Mouse (Mus musculus) hindbrain, embryonic 12.5 days (tissue): Measurements from ENCODE around the gene Scn11a. TPM values are rescaled to one million over a fixed set of nuclear protein-coding genes. Genes with fewer than 3 reads are reported as not detected.

Source experiments
- ATAC-seq: fragments of 200-750 bp; cut with Nextera tagmentation; 2 replicates; pipeline ENCODE4 v1.8.0; 2017; ENCODE audit warnings: moderate TSS enrichment; ENCODE audit not compliant: low FRiP score
- H3K27ac ChIP-seq: fragments of 300-500 bp; sonication (generic); 2 replicates; pipeline ENCODE4 v1.5.1; 2016; ENCODE audit warnings: mild to moderate bottlenecking
- H3K27me3 ChIP-seq: fragments of 300-500 bp; sonication (generic); 2 replicates; pipeline ENCODE4 v1.6.1; 2016; ENCODE audit warnings: mild to moderate bottlenecking
- H3K36me3 ChIP-seq: fragments of 300-500 bp; sonication (generic); 2 replicates; pipeline ENCODE4 v1.6.1; 2016; ENCODE audit warnings: mild to moderate bottlenecking
- H3K4me1 ChIP-seq: fragments of 300-500 bp; sonication (generic); 2 replicates; pipeline ENCODE4 v1.6.1; 2016
- H3K4me2 ChIP-seq: fragments of 300-500 bp; sonication (generic); replicated peaks from 2 replicates; pipeline ENCODE4 v1.6.1; 2016; ENCODE audit warnings: mild to moderate bottlenecking
- H3K4me3 ChIP-seq: fragments of 300-500 bp; sonication (generic); 2 replicates; pipeline ENCODE4 v1.5.1; 2016; ENCODE audit warnings: mild to moderate bottlenecking
- H3K9ac ChIP-seq: fragments of 300-500 bp; sonication (generic); 2 replicates; pipeline ENCODE4 v1.6.1; 2016; ENCODE audit warnings: mild to moderate bottlenecking, moderate library complexity
- H3K9me3 ChIP-seq: fragments of 300-500 bp; sonication (generic); replicated peaks from 2 replicates; pipeline ENCODE4 v1.6.1; 2016; ENCODE audit warnings: mild to moderate bottlenecking
- whole genome bisulfite sequencing: fragments of 180-500 bp; shearing (Covaris S2); methylation state at CpG from one replicate; pipeline ENCODE4 v1.1.7; 2016; 5-methylcytosine and 5-hydroxymethylcytosine counted together
- polyA plus RNA-seq: library from polyadenylated mRNA; unstranded; fragments of >200 nt; fragmentation: Nextera tagmentation; extraction: Ambion mirVana; gene quantifications from 2 replicates; pipeline ENCODE4 v1.2.1, GENCODE M21; 2016

The Scn11a gene
- polyA plus RNA-seq, result 0.10 and 0.20 TPM in 2 replicates

DNA sequence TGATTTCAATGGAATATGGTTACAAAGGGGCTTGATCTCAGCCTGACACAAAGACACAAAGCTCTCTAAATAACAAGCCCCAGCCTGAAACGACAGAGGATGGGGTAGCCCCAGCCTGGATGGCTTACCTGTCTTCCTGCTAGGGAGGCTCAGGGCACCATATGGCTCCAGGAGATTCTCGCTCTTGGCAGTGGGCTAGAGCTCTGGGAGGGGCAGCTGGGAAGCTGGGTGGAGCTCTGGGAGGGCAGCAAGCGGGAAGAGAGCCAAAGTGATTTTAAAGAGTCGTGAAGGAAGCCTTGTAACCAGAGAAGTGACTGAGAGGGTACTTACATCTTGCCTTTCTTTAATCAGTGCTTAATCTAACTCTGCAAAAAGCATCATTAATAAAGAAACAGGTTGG lies at the start of gene Scn11a:
Scn11a (minus strand) TSS at position 160 of the 400 bp plus-strand sequence.
- WGBS, result 57% methylated on average over 4 of the region's 4 CpGs
- no peaks in the 10 kb centered on the region for H3K36me3 ChIP-seq
- H3K4me1 ChIP-seq, result no peaks in the 10 kb centered on the region
- ATAC-seq, result no peak
- no peak within 1 kb of the TSS for H3K27ac ChIP-seq
- H3K27me3 ChIP-seq, result no peaks in the 10 kb centered on the region
- no peak within 1 kb of the TSS for H3K9ac ChIP-seq
- no peaks in the 10 kb centered on the region for H3K9me3 ChIP-seq
- H3K4me2 ChIP-seq, result no peak within 1 kb of the TSS
- no peak within 1 kb of the TSS for H3K4me3 ChIP-seq

DNA sequence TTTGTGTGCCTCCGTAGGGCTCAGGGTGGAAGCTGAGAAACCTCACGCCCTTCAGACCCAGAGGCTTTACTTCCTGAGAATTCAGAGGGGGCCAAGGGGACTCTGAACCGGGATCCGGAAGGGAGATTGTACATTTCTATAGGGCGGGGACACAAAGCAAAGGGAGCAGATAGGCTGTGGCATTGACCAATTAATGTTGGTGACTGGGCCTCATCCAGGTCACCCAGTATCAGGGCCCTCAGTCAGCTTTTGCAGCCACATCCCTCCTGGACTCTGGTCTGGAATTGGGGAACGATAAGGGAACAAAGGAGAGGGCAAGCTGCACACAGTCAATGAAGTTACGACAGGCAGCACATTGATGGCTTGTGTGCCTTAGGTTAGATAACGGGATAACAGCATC lies 28.9 kb upstream of the Scn11a start:
- Histone ChIP-seq H3K4me2 (no peak overlapping the region), H3K9me3 (peaks cover 12% of the 10 kb centered on the region; the same call in 1 of the 2 replicates), H3K27me3 (no peaks in the 10 kb centered on the region), H3K9ac (no peak overlapping the region), H3K4me3 (no peak overlapping the region), H3K4me1 (peaks cover 9% of the 10 kb centered on the region), H3K27ac (no peak overlapping the region), H3K36me3 (no peaks in the 10 kb centered on the region)
- WGBS, result 66% methylated on average over 8 of the region's 8 CpGs
- no peak for ATAC-seq

DNA sequence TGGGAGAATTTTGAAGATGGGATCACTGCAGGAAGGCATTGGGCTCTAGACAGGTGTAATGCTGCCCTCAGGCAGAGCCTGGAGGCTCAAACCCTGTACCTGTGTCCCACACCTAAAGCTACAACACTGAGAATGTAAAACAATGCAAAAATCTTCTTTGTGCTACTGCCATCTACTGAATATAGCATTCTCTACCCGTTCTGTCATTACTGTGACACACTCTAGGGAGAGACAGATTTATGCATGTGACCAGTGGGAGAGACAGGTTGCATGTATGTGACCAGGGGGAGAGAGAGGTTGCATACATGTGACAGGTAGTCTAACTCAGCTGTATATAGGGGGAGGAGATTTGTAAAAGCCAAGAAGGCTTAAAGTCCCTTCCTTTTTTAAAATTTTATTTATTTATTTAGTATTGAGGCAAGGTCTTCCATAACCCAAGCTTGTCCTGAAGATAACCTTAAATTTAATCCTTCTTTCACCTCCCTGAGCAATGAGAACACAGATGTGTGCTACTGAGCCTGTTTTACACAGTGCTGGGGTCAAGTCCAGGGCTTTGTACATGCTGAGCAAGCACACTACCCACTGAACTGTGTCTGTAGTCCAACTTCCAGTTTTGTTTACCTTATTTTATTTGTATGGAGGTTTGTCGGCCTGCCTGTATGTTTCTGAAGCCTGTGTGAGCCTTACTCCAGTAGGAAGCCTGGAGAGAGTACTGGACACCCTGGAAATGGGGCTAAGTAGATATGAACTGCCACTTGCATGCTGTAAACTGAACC lies 28.0 kb upstream of the Scn11a start:
- no peaks in the 10 kb centered on the region for H3K36me3 ChIP-seq

DNA sequence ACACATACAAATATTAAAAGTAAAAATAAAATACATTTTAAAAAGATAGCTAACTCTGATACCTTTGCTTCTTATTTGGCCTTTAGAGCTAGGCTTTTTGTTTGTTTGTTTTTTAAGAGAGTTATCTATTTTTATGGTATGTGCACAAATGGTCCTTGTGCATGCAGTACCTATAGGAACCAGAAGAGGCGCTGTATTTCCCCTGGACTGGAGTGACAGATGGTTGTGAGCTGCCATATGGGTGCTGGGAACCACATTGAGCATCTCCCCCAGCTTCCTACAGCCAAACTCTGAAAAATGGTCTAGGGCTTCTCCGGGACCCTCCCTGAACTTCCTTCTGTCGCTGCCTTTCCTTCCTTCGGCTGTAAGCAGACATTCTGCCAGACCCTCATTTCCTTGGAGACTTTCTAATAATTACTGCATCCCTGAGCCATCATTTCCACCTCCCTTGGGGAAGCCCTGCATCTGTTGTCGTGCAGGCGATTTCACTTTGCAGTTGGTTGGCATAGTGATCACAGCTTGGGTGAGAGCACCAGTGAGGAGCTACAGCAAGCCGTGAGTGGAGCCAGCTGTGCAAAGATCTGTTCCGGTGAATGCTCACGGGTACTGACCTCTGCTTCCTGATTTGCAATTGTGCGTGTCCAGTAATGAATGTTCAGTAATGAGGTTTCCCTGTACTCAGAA lies 27.2 kb upstream of the Scn11a start:
- peak; percentile 78 for ATAC-seq
- 55% methylated on average over 10 of the region's 10 CpGs for WGBS
- H3K9me3 ChIP-seq, result 0 out of 2 replicates have a peak, but pooled peaks cover 6% of the 10 kb centered on the region
- no peaks in the 10 kb centered on the region for H3K27me3 ChIP-seq
- H3K9ac ChIP-seq, result no peak overlapping the region
- H3K36me3 ChIP-seq, result no peaks in the 10 kb centered on the region
- peaks cover 14% of the 10 kb centered on the region for H3K4me1 ChIP-seq
- H3K4me3 ChIP-seq, result no peak overlapping the region
- no peak overlapping the region for H3K27ac ChIP-seq
- no peak overlapping the region for H3K4me2 ChIP-seq

More for the DNA sequence above, 28.0 kb upstream of the Scn11a start:
- Histone ChIP-seq H3K27ac (no peak overlapping the region), H3K9me3 (peaks cover 12% of the 10 kb centered on the region; the same call in 1 of the 2 replicates), H3K4me1 (peaks cover 14% of the 10 kb centered on the region), H3K9ac (no peak overlapping the region), H3K4me2 (no peak overlapping the region), H3K4me3 (no peak overlapping the region), H3K27me3 (no peaks in the 10 kb centered on the region)
- peak; percentile 32; the same call in 1 of the 2 replicates for ATAC-seq
- WGBS, result 70% methylated on average over 2 of the region's 2 CpGs

DNA sequence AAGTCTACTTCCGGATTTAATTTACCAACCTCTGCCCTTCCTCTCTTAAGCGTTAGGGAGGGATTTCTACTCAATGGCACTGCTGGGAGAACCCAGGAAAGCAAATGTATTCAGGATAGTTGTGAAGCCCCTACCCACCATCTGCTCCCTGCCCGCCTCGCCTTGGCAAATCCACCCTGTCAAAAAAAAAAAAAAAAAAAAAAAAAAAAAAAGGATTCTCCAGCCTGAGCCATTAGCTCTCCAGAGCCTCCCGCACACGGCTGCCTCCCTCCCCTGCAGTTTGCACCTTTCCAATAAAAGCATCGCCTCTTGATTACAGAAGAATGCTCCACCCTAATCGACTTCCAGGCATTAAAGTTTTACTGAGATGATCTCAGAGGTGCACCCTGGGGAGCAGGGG lies 24.0 kb upstream of the Scn11a start:
- Histone ChIP-seq H3K9ac (no peak overlapping the region), H3K9me3 (no peaks in the 10 kb centered on the region)

DNA sequence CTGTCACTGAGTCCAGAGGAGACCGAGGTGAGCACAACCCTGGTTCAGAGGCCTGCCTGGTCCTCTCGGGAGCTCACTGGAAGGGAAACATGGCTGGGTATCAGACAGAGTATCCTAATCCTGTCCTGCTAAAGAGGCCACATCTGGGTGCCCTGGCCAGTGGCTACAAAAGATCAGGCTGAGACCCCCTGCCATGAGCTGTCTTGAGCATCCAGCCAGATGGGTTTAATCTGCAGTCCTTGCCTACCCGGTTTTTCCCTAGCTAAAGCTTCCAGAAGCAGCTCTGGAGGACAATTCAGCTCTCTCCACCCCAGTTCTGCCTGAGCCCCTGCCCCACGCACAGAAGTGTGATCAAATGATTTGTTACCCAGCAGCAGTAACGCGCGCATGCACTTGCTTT lies 23.4 kb upstream of the Scn11a start:
- Histone ChIP-seq H3K4me3 (no peak overlapping the region), H3K4me2 (no peak overlapping the region), H3K27ac (no peak overlapping the region), H3K27me3 (no peaks in the 10 kb centered on the region), H3K9ac (no peak overlapping the region), H3K4me1 (peaks cover 14% of the 10 kb centered on the region), H3K9me3 (no peaks in the 10 kb centered on the region), H3K36me3 (no peaks in the 10 kb centered on the region)
- 39% methylated on average over 7 of the region's 7 CpGs for WGBS
- no peak for ATAC-seq

More for the DNA sequence above, 24.0 kb upstream of the Scn11a start:
- H3K4me2 ChIP-seq, result no peak overlapping the region
- H3K27me3 ChIP-seq, result no peaks in the 10 kb centered on the region
- H3K4me3 ChIP-seq, result no peak overlapping the region
- WGBS, result 18% methylated on average over 8 of the region's 8 CpGs
- no peak for ATAC-seq
- peaks cover 14% of the 10 kb centered on the region for H3K4me1 ChIP-seq
- no peaks in the 10 kb centered on the region for H3K36me3 ChIP-seq
- no peak overlapping the region for H3K27ac ChIP-seq

DNA sequence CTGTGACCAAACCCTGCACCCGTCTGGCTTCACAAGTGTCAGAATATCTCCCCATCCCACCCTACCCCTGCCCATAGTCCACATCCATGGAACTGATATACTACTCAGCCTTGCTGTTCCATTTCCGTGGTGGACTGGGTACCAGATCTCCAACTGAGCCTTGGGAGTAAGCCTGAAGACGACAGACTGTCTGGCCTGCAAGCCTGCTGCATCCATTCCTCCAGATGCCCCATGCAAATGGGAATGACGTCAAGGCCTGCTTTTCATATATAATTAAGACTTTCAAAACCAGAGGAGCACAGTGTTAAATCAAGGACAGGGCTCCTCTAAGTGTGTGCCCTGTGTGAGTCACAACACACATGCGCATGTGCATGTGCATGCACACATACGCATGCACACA lies 21.9 kb upstream of the Scn11a start:
- H3K27me3 ChIP-seq, result no peaks in the 10 kb centered on the region; the same call in 1 of the 2 replicates
- no peak overlapping the region for H3K27ac ChIP-seq
- no peaks in the 10 kb centered on the region for H3K9me3 ChIP-seq
- H3K4me3 ChIP-seq, result no peak overlapping the region
- no peak for ATAC-seq
- no peak overlapping the region for H3K4me2 ChIP-seq
- no peak overlapping the region for H3K9ac ChIP-seq
- 70% methylated on average over 6 of the region's 6 CpGs for WGBS
- H3K36me3 ChIP-seq, result no peaks in the 10 kb centered on the region
- peaks cover 15% of the 10 kb centered on the region for H3K4me1 ChIP-seq

DNA sequence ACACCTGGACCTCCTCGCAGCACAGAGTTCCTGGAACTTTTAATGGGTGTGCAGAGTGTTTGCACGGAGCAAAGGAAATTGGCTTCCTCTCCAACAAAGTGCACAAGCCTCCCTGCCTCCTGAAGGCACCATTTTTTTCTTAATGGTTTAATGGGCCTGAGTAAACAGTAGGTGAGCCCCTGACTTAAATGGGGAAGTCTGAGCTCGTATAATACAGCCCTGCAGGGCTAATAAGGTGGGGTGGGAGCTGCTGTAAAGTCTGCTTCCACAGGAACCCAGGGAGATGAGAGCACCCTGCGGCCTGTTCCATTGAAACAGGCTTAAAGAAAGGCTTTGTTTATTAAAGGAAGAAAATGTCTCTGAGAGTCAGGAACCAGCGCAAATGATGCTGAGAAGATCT lies 19.5 kb upstream of the Scn11a start:
- no peak for ATAC-seq
- H3K4me1 ChIP-seq, result peaks cover 18% of the 10 kb centered on the region
- no peak overlapping the region for H3K4me2 ChIP-seq
- H3K4me3 ChIP-seq, result no peak overlapping the region
- no peak overlapping the region for H3K27ac ChIP-seq
- H3K36me3 ChIP-seq, result no peaks in the 10 kb centered on the region
- no peaks in the 10 kb centered on the region for H3K9me3 ChIP-seq
- H3K27me3 ChIP-seq, result no peaks in the 10 kb centered on the region; the same call in 1 of the 2 replicates
- WGBS, result 53% methylated on average over 5 of the region's 5 CpGs
- H3K9ac ChIP-seq, result no peak overlapping the region

DNA sequence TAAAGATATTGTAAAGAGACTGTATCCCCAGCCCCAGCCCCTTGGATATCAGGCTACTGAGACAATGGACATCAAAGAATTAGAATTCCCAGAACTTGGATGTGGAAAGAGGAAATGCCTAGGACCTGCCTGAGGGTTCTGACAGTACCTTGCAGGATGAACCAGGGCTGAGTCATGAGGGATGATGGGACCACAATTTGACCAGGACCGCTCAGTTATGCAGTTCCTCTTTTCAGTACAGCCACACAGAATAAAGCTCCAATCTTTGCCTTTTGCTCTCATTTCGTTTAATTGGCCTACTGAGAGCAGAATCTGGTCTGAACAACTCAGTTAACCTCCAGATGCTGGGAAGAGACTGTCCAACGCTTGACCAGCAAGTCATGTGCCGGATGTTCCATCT lies 18.3 kb upstream of the Scn11a start:
- Histone ChIP-seq H3K36me3 (no peaks in the 10 kb centered on the region), H3K4me2 (no peak overlapping the region), H3K9ac (no peak overlapping the region), H3K4me1 (peaks cover 9% of the 10 kb centered on the region), H3K27me3 (no peaks in the 10 kb centered on the region; the same call in 1 of the 2 replicates), H3K9me3 (no peaks in the 10 kb centered on the region), H3K27ac (no peak overlapping the region), H3K4me3 (no peak overlapping the region)
- WGBS, result 85% methylated on average over 4 of the region's 4 CpGs
- no peak for ATAC-seq

DNA sequence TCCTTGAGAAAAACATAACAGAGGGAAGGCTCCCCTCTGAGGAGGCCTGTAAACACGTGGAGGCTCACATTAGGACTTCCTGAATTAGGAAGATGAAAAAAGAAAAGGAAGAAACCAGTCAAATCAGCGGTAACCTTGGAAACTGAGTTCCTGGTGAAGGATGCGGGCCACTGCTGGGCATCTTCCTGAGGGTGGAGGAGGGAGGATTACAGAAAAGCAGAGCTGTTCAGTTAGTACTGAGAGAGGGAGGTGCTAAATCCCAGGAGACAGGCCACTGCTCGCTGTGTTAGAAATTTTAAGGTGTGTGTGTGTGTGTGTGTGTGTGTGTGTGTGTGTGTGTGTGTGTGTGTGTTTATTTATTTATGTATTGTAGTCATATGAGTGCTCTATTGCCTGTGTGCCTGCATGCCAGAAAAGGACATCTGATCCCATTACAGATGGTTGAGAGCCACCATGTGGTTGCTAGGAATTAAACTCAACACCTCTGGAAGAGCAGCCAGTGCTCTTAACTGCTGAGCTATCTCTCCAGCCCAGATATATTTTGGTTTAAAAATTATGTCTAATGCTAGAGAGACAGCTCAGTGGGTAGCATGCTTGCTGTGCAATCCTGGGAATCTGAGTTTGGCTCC lies 17.4 kb upstream of the Scn11a start:
- Histone ChIP-seq H3K27ac (no peak overlapping the region), H3K4me3 (no peak overlapping the region), H3K9ac (no peak overlapping the region; the same call in 1 of the 2 replicates), H3K9me3 (no peaks in the 10 kb centered on the region), H3K4me2 (no peak overlapping the region), H3K4me1 (peaks cover 9% of the 10 kb centered on the region), H3K36me3 (no peaks in the 10 kb centered on the region), H3K27me3 (no peaks in the 10 kb centered on the region; the same call in 1 of the 2 replicates)
- 39% methylated on average over 4 of the region's 4 CpGs for WGBS
- no peak for ATAC-seq

DNA sequence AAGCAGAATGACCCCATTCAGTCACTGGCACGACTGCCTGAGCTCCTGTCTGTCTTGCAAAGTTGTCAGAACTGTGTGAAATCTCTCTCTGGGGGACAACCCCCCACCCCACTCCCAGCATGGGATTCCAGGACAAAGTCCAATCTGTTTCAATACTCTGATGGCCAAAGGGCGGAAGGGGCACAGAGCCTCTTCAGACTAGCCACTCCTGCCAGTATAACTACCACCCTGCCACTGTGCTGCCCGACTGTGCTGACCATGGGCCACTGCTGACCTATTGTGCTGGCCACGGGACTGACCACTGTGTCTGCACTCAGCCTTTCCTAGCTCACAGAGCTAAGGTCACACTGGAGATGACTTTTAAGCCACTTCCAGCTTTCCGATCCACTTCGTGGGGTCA lies 16.8 kb upstream of the Scn11a start:
- ATAC-seq, result no peak
- no peaks in the 10 kb centered on the region; the same call in 1 of the 2 replicates for H3K27me3 ChIP-seq
- no peaks in the 10 kb centered on the region for H3K36me3 ChIP-seq
- no peak overlapping the region for H3K27ac ChIP-seq
- no peak overlapping the region for H3K4me2 ChIP-seq
- H3K9ac ChIP-seq, result no peak overlapping the region; the same call in 1 of the 2 replicates
- WGBS, result 21% methylated on average over 6 of the region's 6 CpGs
- no peak overlapping the region for H3K4me3 ChIP-seq
- H3K9me3 ChIP-seq, result no peaks in the 10 kb centered on the region
- H3K4me1 ChIP-seq, result peaks cover 9% of the 10 kb centered on the region

DNA sequence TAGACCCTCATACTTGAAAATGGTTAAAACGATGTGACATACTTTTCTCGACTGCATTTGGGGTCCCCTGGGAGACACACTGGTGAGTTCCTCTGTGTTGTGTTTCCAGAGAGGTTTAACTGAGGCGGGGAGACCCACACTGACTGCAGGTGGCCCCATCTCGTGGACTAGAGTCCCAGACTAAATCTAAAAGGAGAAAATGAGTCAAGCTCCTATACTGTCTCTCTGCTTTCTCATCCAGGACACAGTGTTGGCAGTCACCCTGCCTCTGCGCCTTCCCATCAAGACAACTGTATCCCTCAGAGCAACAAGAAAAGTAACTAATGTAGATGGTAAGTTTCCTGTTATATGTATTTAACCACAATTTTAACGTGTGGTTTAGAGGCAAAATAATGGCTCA lies 15.9 kb upstream of the Scn11a start:
- no peaks in the 10 kb centered on the region for H3K36me3 ChIP-seq
- H3K4me2 ChIP-seq, result no peak overlapping the region
- H3K27ac ChIP-seq, result no peak overlapping the region
- H3K9ac ChIP-seq, result no peak overlapping the region
- H3K4me1 ChIP-seq, result peaks cover 9% of the 10 kb centered on the region
- WGBS, result 78% methylated on average over 6 of the region's 6 CpGs
- H3K27me3 ChIP-seq, result no peaks in the 10 kb centered on the region; the same call in 1 of the 2 replicates
- no peak for ATAC-seq
- H3K4me3 ChIP-seq, result no peak overlapping the region
- no peaks in the 10 kb centered on the region for H3K9me3 ChIP-seq
